Mouse (Mus musculus) heart, adult 2 months (tissue): Measurements from ENCODE around the gene Adgra1. TPM values are rescaled to one million over a fixed set of nuclear protein-coding genes. Genes with fewer than 3 reads are reported as not detected.

Experiments
- DNase-seq, 2 experiments: peaks; one replicate each; pipeline ENCODE4 v3.0.0; 2021
- H3K27ac ChIP-seq: fragments of 200-600 bp; 2 replicates; pipeline ENCODE4 v1.8.1; 2022
- H3K27me3 ChIP-seq: fragments of 200-500 bp; 2 replicates; pipeline ENCODE4 v1.6.1; 2012; ENCODE audit warnings: mild to moderate bottlenecking, low read length, inconsistent platforms, mixed read lengths; ENCODE audit not compliant: control insufficient read depth, insufficient read depth
- H3K36me3 ChIP-seq: fragments of 200-500 bp; 2 replicates; pipeline ENCODE4 v1.6.1; 2012; ENCODE audit warnings: low read length, inconsistent platforms; ENCODE audit not compliant: control insufficient read depth, insufficient read depth
- H3K4me1 ChIP-seq: fragments of 200-500 bp; 2 replicates; pipeline ENCODE4 v1.6.1; 2011; ENCODE audit warnings: low read length; ENCODE audit not compliant: control insufficient read depth, insufficient read depth
- H3K4me3 ChIP-seq: fragments of 200-600 bp; 2 replicates; pipeline ENCODE4 v1.8.1; 2022
- H3K79me2 ChIP-seq: fragments of 200-500 bp; replicated peaks from 2 replicates; pipeline ENCODE4 v1.6.1; 2012; ENCODE audit warnings: mild to moderate bottlenecking, inconsistent platforms, low read length, moderate library complexity, mixed read lengths; ENCODE audit not compliant: control insufficient read depth, insufficient read depth
- H3K9ac ChIP-seq: fragments of 200-500 bp; 2 replicates; pipeline ENCODE4 v1.6.1; 2012; ENCODE audit warnings: low read depth, mild to moderate bottlenecking, control low read depth, inconsistent platforms, low read length, mixed read lengths
- CTCF ChIP-seq: fragments of 200-600 bp; IDR thresholded peaks from 2 replicates; pipeline ENCODE4 v1.8.1; 2022; ENCODE audit warnings: antibody characterized with exemption, mild to moderate bottlenecking, moderate library complexity
- EP300 ChIP-seq: fragments of 200-500 bp; IDR thresholded peaks from 2 replicates; pipeline ENCODE4 v1.6.1; 2011; ENCODE audit warnings: low read depth, low read length, control low read depth; ENCODE audit not compliant: insufficient read depth
- POLR2A ChIP-seq: fragments of 200-500 bp; IDR thresholded peaks from 2 replicates; pipeline ENCODE4 v1.6.1; 2011; ENCODE audit warnings: mild to moderate bottlenecking, low read depth, low read length, control low read depth; ENCODE audit not compliant: insufficient read depth
- whole genome bisulfite sequencing: fragments of 180-500 bp; shearing (Covaris S2); methylation state at CpG from one replicate; pipeline ENCODE4 v1.1.7; 2018; 5-methylcytosine and 5-hydroxymethylcytosine counted together
- intact Hi-C: fragments of 180-260 bp; cut with DNase I; formaldehyde crosslinking; loops from one replicate; pipeline ENCODE4 v1.15.1; 2025
- polyA plus RNA-seq: library from polyadenylated mRNA; depleted of rRNA; stranded (reverse); fragments of >200 nt; gene quantifications from 2 replicates; pipeline ENCODE4 v1.2.3, GENCODE M21; 2012
- total RNA-seq, 2 experiments: library from RNA; stranded (reverse); gene quantifications; 2 replicates each; pipeline ENCODE4 v1.2.3; 2021

The Adgra1 gene
- total and polyA plus RNA-seq, 3 experiments: 0.04 to 0.09 TPM; not detected in 1

DNA sequence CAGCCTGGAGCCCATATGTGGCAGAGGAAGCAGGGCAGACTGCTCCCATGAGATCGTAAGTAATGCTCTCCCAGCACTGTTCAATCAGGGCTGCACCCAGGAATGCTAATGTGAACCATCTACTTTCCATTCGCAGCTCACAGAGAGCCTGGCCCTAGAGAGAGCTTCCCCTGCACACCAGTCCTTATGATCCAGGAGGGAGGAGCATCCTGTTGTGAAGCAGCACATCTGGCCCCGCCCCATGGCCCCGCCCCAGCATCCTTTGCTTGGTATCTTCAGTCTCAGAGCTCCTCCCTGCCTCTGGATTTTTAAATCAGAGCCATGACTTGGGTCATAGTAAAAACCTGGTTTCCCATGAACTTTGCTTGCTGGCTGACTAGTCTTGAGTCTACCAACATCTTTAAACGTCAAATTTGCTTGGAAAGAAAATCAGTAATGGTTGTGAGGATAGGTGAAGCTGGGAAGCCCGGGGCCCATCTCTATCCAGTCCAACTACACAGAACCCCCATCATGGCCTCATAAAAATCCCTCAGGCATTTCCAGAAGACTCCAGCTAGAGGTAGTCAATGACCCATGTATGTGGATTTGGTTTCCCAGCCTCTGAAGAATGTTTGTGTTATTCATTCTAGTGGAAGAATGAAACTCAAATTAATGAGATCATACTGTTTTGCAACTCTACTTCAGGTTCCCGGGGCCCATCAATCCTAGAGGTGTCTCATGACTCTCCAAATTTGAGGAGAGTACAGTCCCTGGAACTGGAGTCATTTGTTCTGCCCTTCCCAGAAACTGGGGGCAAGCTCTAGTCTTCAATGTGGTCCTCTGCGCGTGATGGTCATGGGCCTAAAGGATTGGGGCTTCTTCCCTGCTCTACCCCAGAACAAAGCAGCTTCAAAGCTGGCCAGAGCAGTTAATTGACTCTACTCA lies 36.5 kb upstream of the Adgra1 start:
- Histone ChIP-seq H3K27ac (no peak overlapping the region), H3K79me2 (no peaks in the 10 kb centered on the region), H3K4me3 (no peak overlapping the region), H3K4me1 (no peaks in the 10 kb centered on the region), H3K36me3 (no peaks in the 10 kb centered on the region), H3K27me3 (no peaks in the 10 kb centered on the region), H3K9ac (no peak overlapping the region)
- DNase-seq: no peak
- 66% methylated on average over 9 of the region's 9 CpGs for WGBS
- intact Hi-C loops: no loop called here
- TF ChIP-seq CTCF (no peak), POLR2A (no peak), EP300 (no peak)

- intact Hi-C loops: no loop called here
- DNase-seq: no peak
- Histone ChIP-seq H3K4me3 (no peak overlapping the region), H3K9ac (no peak overlapping the region), H3K36me3 (no peaks in the 10 kb centered on the region), H3K4me1 (no peaks in the 10 kb centered on the region), H3K27ac (no peak overlapping the region), H3K79me2 (no peaks in the 10 kb centered on the region), H3K27me3 (no peaks in the 10 kb centered on the region)
- TF ChIP-seq POLR2A (no peak), EP300 (no peak), CTCF (no peak)
- WGBS: 66% methylated on average over 8 of the region's 8 CpGs
Measured at GRCm38 (mm10) chr7:139806175-139806601, 27.8 kb upstream of the Adgra1 start.

- no peaks in the 10 kb centered on the region for H3K36me3 ChIP-seq
- H3K4me1 ChIP-seq: no peaks in the 10 kb centered on the region
- no peak overlapping the region for H3K27ac ChIP-seq
- intact Hi-C loops: no loop called here
- no peak overlapping the region for H3K4me3 ChIP-seq
- no peaks in the 10 kb centered on the region for H3K27me3 ChIP-seq
- no peak for DNase-seq
- WGBS: 75% methylated on average over 6 of the region's 6 CpGs
- no peaks in the 10 kb centered on the region for H3K79me2 ChIP-seq
- TF ChIP-seq EP300 (no peak), CTCF (no peak), POLR2A (no peak)
- H3K9ac ChIP-seq: no peak overlapping the region
Measured at GRCm38 (mm10) chr7:139810036-139810435, 23.9 kb upstream of the Adgra1 start.

GRCm38 (mm10) chr7:139811706-139812105 lies 22.3 kb upstream of the Adgra1 start:
- Histone ChIP-seq H3K4me3 (no peak overlapping the region), H3K36me3 (no peaks in the 10 kb centered on the region), H3K79me2 (no peaks in the 10 kb centered on the region), H3K9ac (no peak overlapping the region), H3K27ac (no peak overlapping the region), H3K27me3 (no peaks in the 10 kb centered on the region), H3K4me1 (no peaks in the 10 kb centered on the region)
- 81% methylated on average over 7 of the region's 7 CpGs for WGBS
- TF ChIP-seq EP300 (no peak), POLR2A (no peak)
- intact Hi-C loops: no loop called here
- DNase-seq: no peak

GRCm38 (mm10) chr7:139813577-139814207 lies 20.3 kb upstream of the Adgra1 start:
- Histone ChIP-seq H3K36me3 (no peaks in the 10 kb centered on the region), H3K27ac (no peak overlapping the region), H3K27me3 (no peaks in the 10 kb centered on the region), H3K4me3 (no peak overlapping the region), H3K79me2 (no peaks in the 10 kb centered on the region), H3K9ac (no peak overlapping the region), H3K4me1 (no peaks in the 10 kb centered on the region)
- WGBS: 60% methylated on average over 6 of the region's 6 CpGs
- intact Hi-C loops: no loop called here
- TF ChIP-seq CTCF: no peak
- no peak for TF ChIP-seq POLR2A
- no peak for TF ChIP-seq EP300
- no peak for DNase-seq
